Mouse (Mus musculus) ES-Bruce4 (cell line): ENCODE measurements around the gene Foxp1.

Experiments used
- CTCF ChIP-seq: IDR thresholded peaks from one replicate; pipeline ENCODE4 v1.8.1; 2011; ENCODE audit warnings: low read depth, low read length
- EP300 ChIP-seq: IDR thresholded peaks from 2 replicates; pipeline ENCODE4 v1.6.1; 2011; ENCODE audit warnings: low read depth, low read length; ENCODE audit not compliant: insufficient read depth
- POLR2A ChIP-seq: IDR thresholded peaks from one replicate; pipeline ENCODE4 v1.8.1; 2011; ENCODE audit warnings: low read length; ENCODE audit not compliant: insufficient read depth

- no peak for TF ChIP-seq CTCF
- no peak for TF ChIP-seq EP300
- TF ChIP-seq POLR2A, result no peak
Observed at GRCm38 (mm10) chr6:98981265-98981664, 541.3 kb downstream of the Foxp1 start.
